Mouse (Mus musculus) forebrain, embryonic 16.5 days (tissue): ENCODE measurements at regions not wholly inside any gene's neighbourhood (a gene's known extent, or its start where the extent isn't known, plus 50 kb on each side); places are given as distances from the start of the nearest gene placed in this dataset.

Source experiments
- ATAC-seq: fragments of 200-750 bp; cut with Nextera tagmentation; 2 replicates; pipeline ENCODE4 v1.8.0; 2017; ENCODE audit warnings: mild to moderate bottlenecking, moderate library complexity
- H3K27ac ChIP-seq: fragments of 300-500 bp; sonication (generic); 2 replicates; pipeline ENCODE4 v1.5.1; 2014; ENCODE audit warnings: low read length, control low read depth
- H3K27me3 ChIP-seq: fragments of 300-500 bp; sonication (generic); replicated peaks from 2 replicates; pipeline ENCODE4 v1.6.1; 2014; ENCODE audit warnings: low read length; ENCODE audit not compliant: control insufficient read depth, insufficient read depth
- H3K36me3 ChIP-seq: fragments of 300-500 bp; sonication (generic); 2 replicates; pipeline ENCODE4 v1.6.1; 2014; ENCODE audit not compliant: control insufficient read depth, insufficient read depth
- H3K4me1 ChIP-seq: fragments of 300-500 bp; sonication (generic); replicated peaks from 2 replicates; pipeline ENCODE4 v1.6.1; 2014; ENCODE audit warnings: low read length; ENCODE audit not compliant: control insufficient read depth, insufficient read depth
- H3K4me2 ChIP-seq: fragments of 300-500 bp; sonication (generic); 2 replicates; pipeline ENCODE4 v1.6.1; 2014; ENCODE audit warnings: mild to moderate bottlenecking, low read length, control low read depth
- H3K4me3 ChIP-seq: fragments of 300-500 bp; sonication (generic); replicated peaks from 2 replicates; pipeline ENCODE4 v1.5.1; 2014; ENCODE audit warnings: mild to moderate bottlenecking, low read length, control low read depth
- H3K9ac ChIP-seq: fragments of 300-500 bp; sonication (generic); replicated peaks from 2 replicates; pipeline ENCODE4 v1.6.1; 2014; ENCODE audit warnings: low read depth, low read length, control low read depth
- H3K9me3 ChIP-seq: fragments of 300-500 bp; sonication (generic); 2 replicates; pipeline ENCODE4 v1.6.1; 2016; ENCODE audit warnings: low read length; ENCODE audit not compliant: control insufficient read depth
- WGBS: fragments of 180-500 bp; shearing (Covaris S2); extraction: QIAGEN DNeasy Blood & Tissue Kit; methylation state at CpG from one replicate; pipeline ENCODE4 v1.1.7; 2014; 5-methylcytosine and 5-hydroxymethylcytosine counted together

- Histone ChIP-seq H3K27ac (no peak overlapping the region), H3K27me3 (no peaks in the 10 kb centered on the region), H3K4me1 (peaks cover 14% of the 10 kb centered on the region), H3K4me3 (no peak overlapping the region), H3K9ac (no peak overlapping the region), H3K9me3 (no peaks in the 10 kb centered on the region), H3K36me3 (no peaks in the 10 kb centered on the region), H3K4me2 (no peak overlapping the region)
- 25% methylated on average over 4 of the region's 4 CpGs for WGBS
- 0 out of 2 replicates have a peak, but pooled peaks have one; percentile 51 for ATAC-seq
These were observed 53.9 kb downstream of the Adra2c start for GRCm38 (mm10) chr5:35332001-35332400.

GRCm38 (mm10) chr5:35334416-35335059, 54.4 kb upstream of the Hmx1 start:
- 73% methylated on average over 9 of the region's 9 CpGs for WGBS
- H3K27ac ChIP-seq: no peak overlapping the region
- H3K4me3 ChIP-seq: no peak overlapping the region
- H3K27me3 ChIP-seq: no peaks in the 10 kb centered on the region
- no peak overlapping the region for H3K9ac ChIP-seq
- ATAC-seq: peak; percentile 85
- no peaks in the 10 kb centered on the region for H3K9me3 ChIP-seq
- peaks cover 14% of the 10 kb centered on the region for H3K4me1 ChIP-seq
- no peak overlapping the region for H3K4me2 ChIP-seq
- H3K36me3 ChIP-seq: no peaks in the 10 kb centered on the region

- no peak; the same call in 1 of the 2 replicates for ATAC-seq
- H3K27ac ChIP-seq: no peak overlapping the region
- peaks cover 14% of the 10 kb centered on the region for H3K4me1 ChIP-seq
- no peak overlapping the region for H3K4me3 ChIP-seq
- no peaks in the 10 kb centered on the region for H3K36me3 ChIP-seq
- no peaks in the 10 kb centered on the region for H3K27me3 ChIP-seq
- H3K4me2 ChIP-seq: no peak overlapping the region
- H3K9me3 ChIP-seq: no peaks in the 10 kb centered on the region
- 55% methylated on average over 2 of the region's 2 CpGs for WGBS
- no peak overlapping the region for H3K9ac ChIP-seq
These were observed 53.8 kb upstream of the Hmx1 start for GRCm38 (mm10) chr5:35335081-35335480.
